Mouse (Mus musculus) CH12.LX (cell line): ENCODE measurements at regions not wholly inside any gene's neighbourhood (a gene's known extent, or its start where the extent isn't known, plus 50 kb on each side); places are given as distances from the start of the nearest gene placed in this dataset.

Source experiments
- DNase-seq: peaks from one replicate; pipeline ENCODE4 v3.0.0-alpha.2; 2013; ENCODE audit errors: extremely low read depth
- H3K27ac ChIP-seq: 2 replicates; pipeline ENCODE4 v1.5.1; 2012; ENCODE audit warnings: low read depth, mild to moderate bottlenecking, control low read depth, moderate library complexity; ENCODE audit not compliant: insufficient read depth
- H3K27me3 ChIP-seq: replicated peaks from 2 replicates; pipeline ENCODE3; 2012; ENCODE audit warnings: inconsistent platforms
- H3K36me3 ChIP-seq, 2 experiments: replicated peaks in 1 of 2; 2 replicates each; pipeline versions ENCODE3 to v1.6.1; 2012; ENCODE audit warnings: inconsistent platforms in 1 of 2, low read length in 1 of 2, mild to moderate bottlenecking in 1 of 2, mixed read lengths in 1 of 2, moderate library complexity in 1 of 2; ENCODE audit not compliant: control insufficient read depth in 1 of 2, insufficient read depth in 1 of 2
- H3K4me1 ChIP-seq, 2 experiments: 2 replicates each; pipeline ENCODE4 v1.6.1; 2012; ENCODE audit warnings: inconsistent platforms in 1 of 2, moderate library complexity in 1 of 2; ENCODE audit not compliant: insufficient read depth in 2 of 2, control insufficient read depth in 1 of 2
- H3K4me2 ChIP-seq: 2 replicates; pipeline ENCODE4 v1.6.1; 2012; ENCODE audit warnings: low read depth, mild to moderate bottlenecking, control low read depth; ENCODE audit not compliant: poor library complexity, insufficient read depth, severe bottlenecking
- H3K4me3 ChIP-seq, 3 experiments: fragments of 150-350 bp in 1 of 3; sonication (generic) in 1 of 3; replicated peaks in 1 of 3; 2 replicates each; pipeline versions ENCODE3 to v1.5.1; 2011 to 2012; ENCODE audit warnings: low read depth in 2 of 3, low read length in 2 of 3, mild to moderate bottlenecking in 2 of 3, moderate library complexity in 2 of 3, control low read depth in 1 of 3, improper control_type of control experiment in 1 of 3, inconsistent platforms in 1 of 3, mixed read lengths in 1 of 3; ENCODE audit not compliant: poor library complexity in 1 of 3
- H3K79me2 ChIP-seq: replicated peaks from 2 replicates; pipeline ENCODE4 v1.6.1; 2012; ENCODE audit warnings: mild to moderate bottlenecking, moderate library complexity; ENCODE audit not compliant: control insufficient read depth, poor library complexity, insufficient read depth, severe bottlenecking; ENCODE audit errors: extremely low read depth
- H3K9ac ChIP-seq: 2 replicates; pipeline ENCODE4 v1.6.1; 2012; ENCODE audit warnings: low read depth, mild to moderate bottlenecking, control low read depth, moderate library complexity; ENCODE audit not compliant: insufficient read depth
- H3K9me3 ChIP-seq: replicated peaks from 2 replicates; pipeline ENCODE3; 2012; ENCODE audit warnings: low read length, inconsistent platforms, mixed read lengths
- CHD1 ChIP-seq: IDR thresholded peaks from 2 replicates; pipeline ENCODE4 v1.6.1; 2012; ENCODE audit warnings: low read depth, low read length, improper control_type of control experiment, inconsistent platforms
- CTCF ChIP-seq, 2 experiments: IDR thresholded peaks in 1 of 2; conservative IDR thresholded peaks in 1 of 2; 2 replicates each; pipeline ENCODE4 v1.5.1; 2011 to 2012; ENCODE audit warnings: low read depth in 2 of 2, low read length in 2 of 2, improper control_type of control experiment in 1 of 2, inconsistent platforms in 1 of 2, mild to moderate bottlenecking in 1 of 2, moderate library complexity in 1 of 2
- EP300 ChIP-seq: IDR thresholded peaks from 2 replicates; pipeline ENCODE4 v1.6.1; 2011; ENCODE audit warnings: low read length, improper control_type of control experiment
- JUN ChIP-seq: IDR thresholded peaks from 2 replicates; pipeline ENCODE4 v1.6.1; 2011; ENCODE audit warnings: low read depth, mild to moderate bottlenecking, low read length, improper control_type of control experiment, moderate library complexity; ENCODE audit not compliant: insufficient read depth
- MAFK ChIP-seq: IDR thresholded peaks from 2 replicates; pipeline ENCODE4 v1.6.1; 2011; ENCODE audit warnings: low read length, improper control_type of control experiment; ENCODE audit not compliant: insufficient replicate concordance
- MAX ChIP-seq: IDR thresholded peaks from 2 replicates; pipeline ENCODE4 v1.6.1; 2011; ENCODE audit warnings: low read length, improper control_type of control experiment
- MAZ ChIP-seq: IDR thresholded peaks from 2 replicates; pipeline ENCODE4 v1.6.1; 2012; ENCODE audit warnings: low read depth, mild to moderate bottlenecking, inconsistent platforms, low read length, improper control_type of control experiment, moderate library complexity
- MEF2A ChIP-seq: IDR thresholded peaks from 2 replicates; pipeline ENCODE4 v1.6.1; 2014; ENCODE audit warnings: low read depth, mild to moderate bottlenecking, inconsistent platforms, low read length, improper control_type of control experiment, borderline replicate concordance
- PAX5 ChIP-seq: IDR thresholded peaks from 2 replicates; pipeline ENCODE4 v1.6.1; 2012; ENCODE audit warnings: low read length, inconsistent platforms, mixed read lengths
- POLR2A ChIP-seq: IDR thresholded peaks from 2 replicates; pipeline ENCODE4 v1.6.1; 2011; ENCODE audit warnings: low read depth, mild to moderate bottlenecking, improper control_type of control experiment, low read length
- POLR2AphosphoS2 ChIP-seq: IDR thresholded peaks from 2 replicates; pipeline ENCODE4 v1.6.1; 2011; ENCODE audit warnings: low read depth, low read length, improper control_type of control experiment
- RAD21 ChIP-seq: IDR thresholded peaks from 2 replicates; pipeline ENCODE4 v1.6.1; 2011; ENCODE audit warnings: low read depth, mild to moderate bottlenecking, low read length, improper control_type of control experiment, moderate library complexity
- RCOR1 ChIP-seq: conservative IDR thresholded peaks from 2 replicates; pipeline ENCODE4 v1.6.1; 2012; ENCODE audit warnings: low read depth, mild to moderate bottlenecking, inconsistent platforms, low read length, improper control_type of control experiment
- SMC3 ChIP-seq: IDR thresholded peaks from 2 replicates; pipeline ENCODE4 v1.6.1; 2011; ENCODE audit warnings: low read depth, low read length, improper control_type of control experiment
- TBP ChIP-seq: conservative IDR thresholded peaks from 2 replicates; pipeline ENCODE4 v1.6.1; 2011; ENCODE audit warnings: low read depth, low read length, improper control_type of control experiment
- UBTF ChIP-seq: IDR thresholded peaks from 2 replicates; pipeline ENCODE4 v1.6.1; 2012; ENCODE audit warnings: low read depth, mild to moderate bottlenecking, inconsistent platforms, low read length, improper control_type of control experiment, moderate library complexity
- USF1 ChIP-seq: IDR thresholded peaks from 2 replicates; pipeline ENCODE4 v1.6.1; 2014; ENCODE audit warnings: low read depth, mild to moderate bottlenecking, inconsistent platforms, low read length, improper control_type of control experiment
- USF2 ChIP-seq: conservative IDR thresholded peaks from 2 replicates; pipeline ENCODE4 v1.6.1; 2011; ENCODE audit warnings: low read depth, low read length, improper control_type of control experiment
- ZKSCAN1 ChIP-seq: IDR thresholded peaks from 2 replicates; pipeline ENCODE4 v1.6.1; 2012; ENCODE audit warnings: low read depth, inconsistent platforms, low read length, improper control_type of control experiment, borderline replicate concordance
- ZMIZ1 ChIP-seq: IDR thresholded peaks from 2 replicates; pipeline ENCODE4 v1.6.1; 2012; ENCODE audit warnings: low read depth, mild to moderate bottlenecking, inconsistent platforms, low read length, improper control_type of control experiment
- dilution Hi-C: fragments of 300-500 bp; cut with MboI; formaldehyde crosslinking; loops from 2 replicates; pipeline ENCODE4 v1.14.3; 2020; ENCODE audit warnings: low sequenced_read_pairs; ENCODE audit not compliant: extremely low pct_unique_long_range_greater_than_20kb, extremely low pct_ligation_motif_present
- in situ Hi-C: fragments of 300-500 bp; cut with MboI; formaldehyde crosslinking; loops from 3 replicates; pipeline ENCODE4 v1.14.3; 2019; ENCODE audit warnings: low sequenced_read_pairs, low pct_ligation_motif_present, low pct_unique_long_range_greater_than_20kb, mixed read lengths

- dilution Hi-C loops: no loop called here
- Histone ChIP-seq H3K9ac (no peak overlapping the region), H3K4me1 (no peaks in the 10 kb centered on the region), H3K79me2 (no peaks in the 10 kb centered on the region), H3K36me3 (no peaks in the 10 kb centered on the region), H3K27me3 (peaks cover 70% of the 10 kb centered on the region), H3K27ac (no peak overlapping the region), H3K9me3 (no peaks in the 10 kb centered on the region), H3K4me3 (no peak overlapping the region), H3K4me2 (no peak overlapping the region)
- DNase-seq: no peak
- TF ChIP-seq MAZ (no peak), SMC3 (no peak), RCOR1 (no peak), RAD21 (no peak), MAFK (no peak), MEF2A (no peak)
- in situ Hi-C loops: no loop called here
These were observed 80.1 kb downstream of the Gm572 start for GRCm38 (mm10) chr4:148723208-148723607.

GRCm38 (mm10) chr4:148723934-148724719, 80.1 kb upstream of the Casz1 start:
- Histone ChIP-seq H3K79me2 (no peaks in the 10 kb centered on the region), H3K4me1 (no peaks in the 10 kb centered on the region), H3K9me3 (no peaks in the 10 kb centered on the region), H3K4me2 (no peak overlapping the region), H3K27me3 (peaks cover 76% of the 10 kb centered on the region), H3K36me3 (no peaks in the 10 kb centered on the region), H3K9ac (no peak overlapping the region), H3K27ac (no peak overlapping the region), H3K4me3 (no peak overlapping the region)
- TF ChIP-seq PAX5 (no peak), UBTF (no peak), EP300 (no peak), JUN (no peak), CHD1 (no peak), TBP (no peak), POLR2A (no peak), RAD21 (no peak), ZKSCAN1 (no peak), USF1 (no peak), USF2 (no peak), CTCF (conservative IDR thresholded peaks at IDR 0.05 in 1 of 2, IDR thresholded peaks at IDR 0.05 in 1 of 2; ENCODE audit: low read depth in 2 of 2, low read length in 2 of 2) (no peak), MAX (no peak), MEF2A (no peak), ZMIZ1 (no peak), POLR2AphosphoS2 (no peak), MAZ (no peak)
- DNase-seq: no peak
- dilution Hi-C loops (no loop called here), in situ Hi-C loops (no loop called here)
